Mouse (Mus musculus): ENCODE measurements around the gene Ascc2. TPM values are rescaled to one million over a fixed set of nuclear protein-coding genes. Genes with fewer than 3 reads are reported as not detected.

Ascc2 gene
- polyA plus RNA-seq, 1 experiment = 57.6 TPM

GRCm38 (mm10) chr11:4720900-4721580 lies 83.5 kb downstream of the Ascc2 start:
- TF ChIP-seq SRF (IDR thresholded peaks at IDR 0.05; ENCODE audit: control insufficient read depth, insufficient read length, low read depth) (no peak), POLR2A (IDR thresholded peaks at IDR 0.05; ENCODE audit: insufficient read length, low read depth) (no peak), TCF12 (IDR thresholded peaks at IDR 0.05; ENCODE audit: insufficient read depth, poor library complexity, severe bottlenecking) (no peak), POLR2AphosphoS2 (IDR thresholded peaks at IDR 0.05; ENCODE audit: insufficient read length, low read depth) (no peak), E2F4 (IDR thresholded peaks at IDR 0.05; ENCODE audit: insufficient read depth) (no peak), REST (IDR thresholded peaks at IDR 0.05; ENCODE audit: insufficient read depth, insufficient read length) (no peak), USF1 (IDR thresholded peaks at IDR 0.05; ENCODE audit: low read depth) (no peak), CEBPB (IDR thresholded peaks at IDR 0.05; ENCODE audit: insufficient read depth, poor library complexity, severe bottlenecking) (no peak), MYOG (IDR thresholded peaks at IDR 0.05; ENCODE audit: control insufficient read depth in 1 of 3, insufficient read depth in 1 of 3, insufficient read length in 2 of 3, low read depth in 2 of 3) (no peak), TCF3 (IDR thresholded peaks at IDR 0.05; ENCODE audit: insufficient read length, low read depth) (no peak), MAX (IDR thresholded peaks at IDR 0.05; ENCODE audit: low read depth) (no peak), MYOD1 (IDR thresholded peaks at IDR 0.05; ENCODE audit: control insufficient read depth in 1 of 3, insufficient read length in 2 of 3, low read depth in 2 of 3) (no peak)
- Histone ChIP-seq H3K4me3 (no peak overlapping the region), H3K27me3 (ENCODE audit: control insufficient read depth, insufficient read depth, insufficient read length) (no peaks in the 10 kb centered on the region)

GRCm38 (mm10) chr11:4721728-4722127 lies 84.2 kb downstream of the Ascc2 start:
- H3K79me2 ChIP-seq (ENCODE audit: control insufficient read depth, insufficient read depth) = no peaks in the 10 kb centered on the region
- H3K27me3 ChIP-seq (ENCODE audit: control insufficient read depth, insufficient read depth, insufficient read length) = no peaks in the 10 kb centered on the region
- H3K36me3 ChIP-seq (ENCODE audit: control insufficient read depth, insufficient read depth) = no peaks in the 10 kb centered on the region
- no peak overlapping the region for H3ac ChIP-seq (ENCODE audit: control insufficient read depth, insufficient read length)
- TF ChIP-seq TCF12 (IDR thresholded peaks at IDR 0.05; ENCODE audit: insufficient read depth, poor library complexity, severe bottlenecking) = no peak
- TF ChIP-seq MAX (IDR thresholded peaks at IDR 0.05; ENCODE audit: low read depth) = no peak
- TF ChIP-seq MYOD1 (IDR thresholded peaks at IDR 0.05; ENCODE audit: control insufficient read depth in 1 of 3, insufficient read length in 2 of 3, low read depth in 2 of 3) = no peak
- no peak for TF ChIP-seq REST (IDR thresholded peaks at IDR 0.05; ENCODE audit: insufficient read depth, insufficient read length)
- TF ChIP-seq SRF (IDR thresholded peaks at IDR 0.05; ENCODE audit: control insufficient read depth, insufficient read length, low read depth) = no peak
- no peak for TF ChIP-seq CEBPB (IDR thresholded peaks at IDR 0.05; ENCODE audit: insufficient read depth, poor library complexity, severe bottlenecking)
- no peak for TF ChIP-seq E2F4 (IDR thresholded peaks at IDR 0.05; ENCODE audit: insufficient read depth)
- no peak for TF ChIP-seq TCF3 (IDR thresholded peaks at IDR 0.05; ENCODE audit: insufficient read length, low read depth)
- no peak for TF ChIP-seq POLR2AphosphoS2 (IDR thresholded peaks at IDR 0.05; ENCODE audit: insufficient read length, low read depth)
- TF ChIP-seq USF1 (IDR thresholded peaks at IDR 0.05; ENCODE audit: low read depth) = no peak
- TF ChIP-seq MYOG (IDR thresholded peaks at IDR 0.05; ENCODE audit: control insufficient read depth in 1 of 3, insufficient read depth in 1 of 3, insufficient read length in 2 of 3, low read depth in 2 of 3) = no peak
- TF ChIP-seq POLR2A (IDR thresholded peaks at IDR 0.05; ENCODE audit: insufficient read length, low read depth) = no peak
- H3K4me2 ChIP-seq (ENCODE audit: low read depth) = no peak overlapping the region
- H3K4me3 ChIP-seq = no peak overlapping the region

More at GRCm38 (mm10) chr11:4720900-4721580, 83.5 kb downstream of the Ascc2 start:
- no peak overlapping the region for H3ac ChIP-seq (ENCODE audit: control insufficient read depth, insufficient read length)
- H3K4me2 ChIP-seq (ENCODE audit: low read depth) = no peak overlapping the region
- H3K36me3 ChIP-seq (ENCODE audit: control insufficient read depth, insufficient read depth) = no peaks in the 10 kb centered on the region
- no peaks in the 10 kb centered on the region for H3K79me2 ChIP-seq (ENCODE audit: control insufficient read depth, insufficient read depth)

- TF ChIP-seq E2F4 (IDR thresholded peaks at IDR 0.05; ENCODE audit: insufficient read depth) (no peak), CEBPB (IDR thresholded peaks at IDR 0.05; ENCODE audit: insufficient read depth, poor library complexity, severe bottlenecking) (no peak), MYOD1 (IDR thresholded peaks at IDR 0.05; ENCODE audit: control insufficient read depth in 1 of 3, insufficient read length in 2 of 3, low read depth in 2 of 3) (no peak), MAX (IDR thresholded peaks at IDR 0.05; ENCODE audit: low read depth) (no peak), REST (IDR thresholded peaks at IDR 0.05; ENCODE audit: insufficient read depth, insufficient read length) (no peak), TCF12 (IDR thresholded peaks at IDR 0.05; ENCODE audit: insufficient read depth, poor library complexity, severe bottlenecking) (no peak), TCF3 (IDR thresholded peaks at IDR 0.05; ENCODE audit: insufficient read length, low read depth) (no peak), POLR2AphosphoS2 (IDR thresholded peaks at IDR 0.05; ENCODE audit: insufficient read length, low read depth) (no peak), SRF (IDR thresholded peaks at IDR 0.05; ENCODE audit: control insufficient read depth, insufficient read length, low read depth) (no peak)
- no peaks in the 10 kb centered on the region for H3K36me3 ChIP-seq (ENCODE audit: control insufficient read depth, insufficient read depth)
These were observed 92.1 kb downstream of the Ascc2 start for GRCm38 (mm10) chr11:4729603-4730002.

GRCm38 (mm10) chr11:4730096-4730495 lies 92.5 kb downstream of the Ascc2 start:
- Histone ChIP-seq H3K4me3 (no peak overlapping the region), H3K79me2 (ENCODE audit: control insufficient read depth, insufficient read depth) (no peaks in the 10 kb centered on the region), H3K27me3 (ENCODE audit: control insufficient read depth, insufficient read depth, insufficient read length) (no peaks in the 10 kb centered on the region), H3K36me3 (ENCODE audit: control insufficient read depth, insufficient read depth) (no peaks in the 10 kb centered on the region), H3ac (ENCODE audit: control insufficient read depth, insufficient read length) (no peak overlapping the region), H3K4me2 (ENCODE audit: low read depth) (no peak overlapping the region)
- TF ChIP-seq MYOG (IDR thresholded peaks at IDR 0.05; ENCODE audit: control insufficient read depth in 1 of 3, insufficient read depth in 1 of 3, insufficient read length in 2 of 3, low read depth in 2 of 3) (no peak), POLR2AphosphoS2 (IDR thresholded peaks at IDR 0.05; ENCODE audit: insufficient read length, low read depth) (no peak), TCF12 (IDR thresholded peaks at IDR 0.05; ENCODE audit: insufficient read depth, poor library complexity, severe bottlenecking) (no peak), SRF (IDR thresholded peaks at IDR 0.05; ENCODE audit: control insufficient read depth, insufficient read length, low read depth) (no peak), REST (IDR thresholded peaks at IDR 0.05; ENCODE audit: insufficient read depth, insufficient read length) (no peak), MYOD1 (IDR thresholded peaks at IDR 0.05; ENCODE audit: control insufficient read depth in 1 of 3, insufficient read length in 2 of 3, low read depth in 2 of 3) (no peak), E2F4 (IDR thresholded peaks at IDR 0.05; ENCODE audit: insufficient read depth) (no peak), USF1 (IDR thresholded peaks at IDR 0.05; ENCODE audit: low read depth) (no peak), CEBPB (IDR thresholded peaks at IDR 0.05; ENCODE audit: insufficient read depth, poor library complexity, severe bottlenecking) (no peak), TCF3 (IDR thresholded peaks at IDR 0.05; ENCODE audit: insufficient read length, low read depth) (no peak), MAX (IDR thresholded peaks at IDR 0.05; ENCODE audit: low read depth) (no peak), POLR2A (IDR thresholded peaks at IDR 0.05; ENCODE audit: insufficient read length, low read depth) (no peak)

More at GRCm38 (mm10) chr11:4729603-4730002, 92.1 kb downstream of the Ascc2 start:
- H3K79me2 ChIP-seq (ENCODE audit: control insufficient read depth, insufficient read depth) = no peaks in the 10 kb centered on the region
- no peaks in the 10 kb centered on the region for H3K27me3 ChIP-seq (ENCODE audit: control insufficient read depth, insufficient read depth, insufficient read length)
- no peak overlapping the region for H3K4me2 ChIP-seq (ENCODE audit: low read depth)
- H3K4me3 ChIP-seq = no peak overlapping the region
- H3ac ChIP-seq (ENCODE audit: control insufficient read depth, insufficient read length) = no peak overlapping the region
